Comparison of ENCODE assay signal across 15 mouse cellular contexts in the genomic region with DNA sequence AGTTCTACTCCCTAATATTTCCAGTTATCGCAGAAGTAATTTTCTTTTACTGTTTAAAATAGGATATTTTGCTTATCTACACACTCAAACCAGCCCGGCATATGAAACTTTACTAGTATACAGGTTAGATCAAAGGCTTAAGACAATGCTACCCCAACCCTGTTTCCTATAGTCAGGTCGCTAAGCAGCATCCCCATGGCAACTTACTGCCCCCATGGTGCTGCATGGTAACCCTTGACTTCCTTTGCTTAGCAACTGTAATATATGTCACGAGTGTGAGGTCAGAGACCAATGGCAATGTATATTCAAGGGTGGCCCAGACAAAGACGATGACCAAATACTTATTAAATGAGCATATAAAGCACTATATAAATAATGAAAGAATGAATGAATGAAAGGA.
"Had no signal": no experiment of that assay in that cellular context is flagged by ENCODE, and none has a peak within 500 bp of the region (broad histone marks: within the 10 kb centered on the region; RNA-seq: fewer than 3 reads in every experiment).

No protein-coding gene starts in this region.

- H3K9ac ChIP-seq: limb, embryonic 15.5 days; liver, embryonic 12.5 days; lung, embryonic 14.5 days; midbrain, embryonic 13.5 days; neural tube, embryonic 13.5 days; stomach, embryonic 15.5 days had no signal

- H3K4me2 ChIP-seq: limb, embryonic 15.5 days; liver, embryonic 12.5 days; lung, embryonic 14.5 days; midbrain, embryonic 13.5 days; neural tube, embryonic 13.5 days; stomach, embryonic 15.5 days had no signal

- DNase-seq: kidney, adult 18-20 months; kidney, postnatal 14 days; layer of hippocampus, adult 9-11 months; layer of hippocampus, postnatal 36 days; lung, embryonic 14.5 days; lung, postnatal 10 days; lung, postnatal 4 days; right cerebral cortex, postnatal 14 days; thymus, adult 2 months; thymus, postnatal 25 days had no signal

- H3K4me1 ChIP-seq: liver, embryonic 12.5 days; stomach, embryonic 15.5 days had no signal

- H3K27me3 ChIP-seq: limb, embryonic 15.5 days; liver, embryonic 12.5 days; stomach, embryonic 15.5 days had no signal

- H3K4me3 ChIP-seq: limb, embryonic 15.5 days; liver, embryonic 12.5 days; midbrain, embryonic 13.5 days; neural tube, embryonic 13.5 days; stomach, embryonic 15.5 days had no signal

- H3K9me3 ChIP-seq: limb, embryonic 15.5 days; liver, embryonic 12.5 days; midbrain, embryonic 13.5 days; neural tube, embryonic 13.5 days; stomach, embryonic 15.5 days had no signal

- H3K27ac ChIP-seq: limb, embryonic 15.5 days; liver, embryonic 12.5 days; midbrain, embryonic 13.5 days; stomach, embryonic 15.5 days had no signal

- H3K36me3 ChIP-seq: limb, embryonic 15.5 days; liver, embryonic 12.5 days; midbrain, embryonic 13.5 days; neural tube, embryonic 13.5 days; stomach, embryonic 15.5 days had no signal

- ATAC-seq: liver, embryonic 12.5 days; midbrain, embryonic 13.5 days had no signal
